Mouse (Mus musculus): ENCODE results near the gene Llgl2.

GRCm38 (mm10) chr11:115777487-115778335, 46.1 kb upstream of the Llgl2 start:
- TF ChIP-seq CTCF (IDR thresholded peaks at IDR 0.05; ENCODE audit: borderline replicate concordance, control insufficient read depth, extremely low read depth, insufficient read depth, low read length, poor library complexity) (no peak), POLR2A (IDR thresholded peaks at IDR 0.05; ENCODE audit: control insufficient read depth, extremely low read depth, insufficient read depth, low read length, poor library complexity) (no peak)
